8 mouse cellular contexts compared by ENCODE assay signal in genomic region chr9:37530888-37531705, GRCm38 (mm10). TPM values are rescaled to one million over a fixed set of nuclear protein-coding genes. Genes with fewer than 3 reads are reported as not detected.
A peak's percentile ranks its signal among the peaks of the same experiment; 100 is the strongest.
DNase-seq lines count a peak whose midpoint lies in the region; ATAC-seq and TF ChIP-seq lines count a peak whose summit lies in the region.

No protein-coding gene starts in this region.

- peak; percentile 66 for ATAC-seq in cerebellum, adult (ENCODE audit: insufficient number of reproducible peaks, low FRiP score, low TSS enrichment)
- peak; percentile 81 for ATAC-seq in lung, embryonic 14.5 days (ENCODE audit: insufficient read depth)

- no peak overlapping the region for H3K27ac ChIP-seq in cerebellum, adult 2 months (ENCODE audit: insufficient read depth, low read length)
- H3K27ac ChIP-seq in lung, embryonic 14.5 days (ENCODE audit: low read depth): peak overlapping the region; percentile 81

- DNase-seq in cerebellum, postnatal 4 days (ENCODE audit: low spot score in 2 of 2): no peak
- peak; percentile 58 to 61 for DNase-seq in cerebellum, adult 2 months
- peak; percentile 49 to 52 for DNase-seq in heart, adult 9 months (ENCODE audit: low spot score in 2 of 2)
- peak; percentile 90 to 91 for DNase-seq in kidney, adult 8-10 months
- DNase-seq in lung, embryonic 14.5 days: peak; percentile 89
- peak; percentile 48 for DNase-seq in ovary, postnatal 14 days (ENCODE audit: low spot score)
- DNase-seq in left cerebral cortex, adult 9 months (ENCODE audit: low spot score in 2 of 2): no peak

- no peaks in the 10 kb centered on the region for H3K27me3 ChIP-seq in cerebellum, adult 2 months (ENCODE audit: control insufficient read depth, insufficient read depth, low read length)
- H3K27me3 ChIP-seq in lung, embryonic 14.5 days (ENCODE audit: insufficient read depth, low read length): peaks cover 27% of the 10 kb centered on the region

- no peaks in the 10 kb centered on the region; the same call in 1 of the 2 replicates for H3K36me3 ChIP-seq in lung, embryonic 14.5 days (ENCODE audit: insufficient read depth)

- peak overlapping the region; percentile 62 for H3K4me3 ChIP-seq in cerebellum, adult 2 months (replicated peaks; ENCODE audit: insufficient read depth, low read depth, low read length)
- H3K4me3 ChIP-seq in lung, embryonic 14.5 days (ENCODE audit: low read depth, low read length): peak overlapping the region; percentile 39

- peak overlapping the region; percentile 53 for H3K9ac ChIP-seq in lung, embryonic 14.5 days

- peaks cover 13% of the 10 kb centered on the region for H3K4me1 ChIP-seq in cerebellum, adult 2 months (ENCODE audit: control insufficient read depth, insufficient read depth, low read length)
- peaks cover 19% of the 10 kb centered on the region for H3K4me1 ChIP-seq in lung, embryonic 14.5 days (ENCODE audit: insufficient read depth)

- no peaks in the 10 kb centered on the region for H3K9me3 ChIP-seq in lung, embryonic 14.5 days (ENCODE audit: low read depth, low read length)

- peak; percentile 37 for TF ChIP-seq CTCF in cerebellum, adult 2 months (IDR thresholded peaks at IDR 0.05; ENCODE audit: borderline replicate concordance, insufficient read depth, low read depth, low read length)
- peak; percentile 69 for TF ChIP-seq CTCF in lung, embryonic 14.5 days (IDR thresholded peaks at IDR 0.05; ENCODE audit: low read depth)

- TF ChIP-seq POLR2A in cerebellum, adult 2 months (IDR thresholded peaks at IDR 0.05; ENCODE audit: borderline replicate concordance, insufficient read depth, low read length): no peak

- WGBS in cerebellum, adult 2 months: 14% methylated on average over 31 of the region's 31 CpGs
- WGBS in lung, embryonic 14.5 days: 4% methylated on average over 31 of the region's 31 CpGs

- peak overlapping the region; percentile 61 for H3K4me2 ChIP-seq in lung, embryonic 14.5 days

RNA-seq across cellular contexts. Expression of gene Esam, which starts 3.2 kb away (rescaled TPM):
- 28.2 and 28.8 TPM in 2 replicates for polyA plus RNA-seq in cerebellum, adult 2 months (2012; rRNA removed)
- polyA plus RNA-seq in lung, embryonic 14.5 days (2014; fragmentation: Nextera tagmentation; extraction: Ambion mirVana): 149 and 152 TPM in 2 replicates

RNA-seq across cellular contexts. Expression of gene Vsig2, which starts 8.0 kb away (rescaled TPM):
- 3.4 and 4.8 TPM in 2 replicates for polyA plus RNA-seq in cerebellum, adult 2 months (2012; rRNA removed)
- 17.0 and 18.8 TPM in 2 replicates for polyA plus RNA-seq in lung, embryonic 14.5 days (2014; fragmentation: Nextera tagmentation; extraction: Ambion mirVana)

RNA-seq across cellular contexts. Expression of gene Nrgn, which starts 21.6 kb away (rescaled TPM):
- 46.6 and 66.0 TPM in 2 replicates for polyA plus RNA-seq in cerebellum, adult 2 months (2012; rRNA removed)
- 6.0 and 7.2 TPM in 2 replicates for polyA plus RNA-seq in lung, embryonic 14.5 days (2014; fragmentation: Nextera tagmentation; extraction: Ambion mirVana)

RNA-seq across cellular contexts. Expression of gene Siae, which starts 24.4 kb away (rescaled TPM):
- polyA plus RNA-seq in cerebellum, adult 2 months (2012; rRNA removed): 15.8 and 15.9 TPM in 2 replicates
- polyA plus RNA-seq in lung, embryonic 14.5 days (2014; fragmentation: Nextera tagmentation; extraction: Ambion mirVana): 11.4 and 12.2 TPM in 2 replicates

RNA-seq across cellular contexts. Expression of gene Msantd2, which starts 42.0 kb away (rescaled TPM):
- polyA plus RNA-seq in cerebellum, adult 2 months (2012; rRNA removed): 40.6 and 40.7 TPM in 2 replicates
- 32.4 and 35.7 TPM in 2 replicates for polyA plus RNA-seq in lung, embryonic 14.5 days (2014; fragmentation: Nextera tagmentation; extraction: Ambion mirVana)

Comparison
In these comparisons a context has a peak if more than half of its experiments do, and no peak if none do; other contexts are left out.
1. DNase-seq: peak in cerebellum, adult 2 months (2 of 2), heart, adult 9 months (2 of 2), kidney, adult 8-10 months (2 of 2), lung, embryonic 14.5 days (single experiment) and ovary, postnatal 14 days (single experiment); none in cerebellum, postnatal 4 days (0 of 2) and left cerebral cortex, adult 9 months (0 of 2).